8 mouse cellular contexts compared by ENCODE assay signal in genomic region chr4:32983176-32984155, GRCm38 (mm10). TPM values are rescaled to one million over a fixed set of nuclear protein-coding genes. Genes with fewer than 3 reads are reported as not detected.
DNase-seq lines count a peak whose midpoint lies in the region; ATAC-seq and TF ChIP-seq lines count a peak whose summit lies in the region.

No protein-coding gene starts in this region.

- under 1% methylated on average over 82 of the region's 94 CpGs for WGBS in heart, embryonic 12.5 days
- under 1% methylated on average over 74 of the region's 94 CpGs for WGBS in kidney, embryonic 16.5 days
- WGBS in liver, embryonic 11.5 days = under 1% methylated on average over 70 of the region's 94 CpGs
- WGBS in stomach, embryonic 14.5 days = under 1% methylated on average over 85 of the region's 94 CpGs

- H3K27ac ChIP-seq in embryonic fibroblast, embryonic 13.5 days (ENCODE audit: insufficient read depth, low read length) = no peak overlapping the region
- peak overlapping the region; percentile 87 for H3K27ac ChIP-seq in heart, embryonic 12.5 days (ENCODE audit: poor library complexity, severe bottlenecking)
- H3K27ac ChIP-seq in kidney, embryonic 16.5 days (ENCODE audit: low read length) = peak overlapping the region; percentile 74
- H3K27ac ChIP-seq in liver, embryonic 11.5 days (ENCODE audit: low read depth, low read length) = peak overlapping the region; percentile 36
- no peak overlapping the region; the same call in 1 of the 2 replicates for H3K27ac ChIP-seq in stomach, embryonic 14.5 days (ENCODE audit: low read length)

- no peaks in the 10 kb centered on the region for H3K27me3 ChIP-seq in heart, embryonic 12.5 days (replicated peaks)
- 0 out of 2 replicates have a peak, but pooled peaks cover 4% of the 10 kb centered on the region for H3K27me3 ChIP-seq in kidney, embryonic 16.5 days (ENCODE audit: insufficient read depth, low read length)
- H3K27me3 ChIP-seq in liver, embryonic 11.5 days (replicated peaks; ENCODE audit: control insufficient read depth, insufficient read depth, low read length) = peaks cover 52% of the 10 kb centered on the region
- H3K27me3 ChIP-seq in stomach, embryonic 14.5 days (ENCODE audit: control insufficient read depth, insufficient read depth, low read length) = no peaks in the 10 kb centered on the region; the same call in 1 of the 2 replicates

- DNase-seq in B cell, adult 2 months = peak; percentile 74 to 78
- peak; percentile 21 to 35 for DNase-seq in adrenal gland, postnatal 4 days (ENCODE audit: low spot score in 2 of 2)
- DNase-seq in liver, embryonic 11.5 days (ENCODE audit: low spot score) = peak; percentile 57
- peak; percentile 7 to 63 for DNase-seq in natural killer cell, adult 2 months (ENCODE audit: low spot score in 2 of 2)

- peak overlapping the region; percentile 73 for H3K4me3 ChIP-seq in embryonic fibroblast, embryonic 13.5 days (ENCODE audit: insufficient read depth, low read length)
- H3K4me3 ChIP-seq in heart, embryonic 12.5 days = peak overlapping the region; percentile 95
- H3K4me3 ChIP-seq in kidney, embryonic 16.5 days (ENCODE audit: low read length) = peak overlapping the region; percentile 83
- H3K4me3 ChIP-seq in liver, embryonic 11.5 days (ENCODE audit: low read depth, low read length) = peak overlapping the region; percentile 67
- peak overlapping the region; percentile 62 for H3K4me3 ChIP-seq in stomach, embryonic 14.5 days (ENCODE audit: low read depth, low read length)

- ATAC-seq in heart, embryonic 12.5 days (ENCODE audit: insufficient number of reproducible peaks, low FRiP score) = peak; percentile 75
- ATAC-seq in kidney, embryonic 16.5 days (ENCODE audit: low FRiP score, low TSS enrichment) = peak; percentile 69
- ATAC-seq in liver, embryonic 11.5 days (replicated peaks; ENCODE audit: low FRiP score) = no peak
- ATAC-seq in stomach, embryonic 14.5 days (ENCODE audit: insufficient number of reproducible peaks, insufficient read depth, low FRiP score, low read depth) = peak; percentile 63; the same call in 1 of the 2 replicates

- no peak for TF ChIP-seq POLR2A in embryonic fibroblast, embryonic 13.5 days (IDR thresholded peaks at IDR 0.05; ENCODE audit: low read depth, low read length)

- H3K9ac ChIP-seq in heart, embryonic 12.5 days = peak overlapping the region; percentile 95
- peak overlapping the region; percentile 81 for H3K9ac ChIP-seq in kidney, embryonic 16.5 days (replicated peaks; ENCODE audit: low read length)
- peak overlapping the region; percentile 67 for H3K9ac ChIP-seq in liver, embryonic 11.5 days (ENCODE audit: low read depth, low read length)
- H3K9ac ChIP-seq in stomach, embryonic 14.5 days (replicated peaks; ENCODE audit: low read depth, low read length) = peak overlapping the region; percentile 43

- H3K4me2 ChIP-seq in heart, embryonic 12.5 days = peak overlapping the region; percentile 93
- H3K4me2 ChIP-seq in kidney, embryonic 16.5 days (replicated peaks; ENCODE audit: low read depth, low read length) = peak overlapping the region; percentile 100
- peak overlapping the region; percentile 99 for H3K4me2 ChIP-seq in liver, embryonic 11.5 days
- peak overlapping the region; percentile 97 for H3K4me2 ChIP-seq in stomach, embryonic 14.5 days (replicated peaks; ENCODE audit: low read depth, low read length)

- TF ChIP-seq CTCF in embryonic fibroblast, embryonic 13.5 days (IDR thresholded peaks at IDR 0.05; ENCODE audit: borderline replicate concordance, insufficient read depth, low read length) = no peak

- H3K4me1 ChIP-seq in embryonic fibroblast, embryonic 13.5 days (ENCODE audit: control insufficient read depth, insufficient read depth, low read length) = no peaks in the 10 kb centered on the region; the same call in 1 of the 2 replicates
- peaks cover 41% of the 10 kb centered on the region for H3K4me1 ChIP-seq in heart, embryonic 12.5 days (replicated peaks)
- H3K4me1 ChIP-seq in kidney, embryonic 16.5 days (ENCODE audit: insufficient read depth, low read length) = peaks cover 13% of the 10 kb centered on the region
- peaks cover 27% of the 10 kb centered on the region for H3K4me1 ChIP-seq in liver, embryonic 11.5 days (replicated peaks; ENCODE audit: control insufficient read depth, insufficient read depth, low read length)
- peaks cover 6% of the 10 kb centered on the region; the same call in 1 of the 2 replicates for H3K4me1 ChIP-seq in stomach, embryonic 14.5 days (ENCODE audit: control insufficient read depth, insufficient read depth, low read length)

- no peaks in the 10 kb centered on the region for H3K36me3 ChIP-seq in heart, embryonic 12.5 days
- H3K36me3 ChIP-seq in kidney, embryonic 16.5 days (ENCODE audit: insufficient read depth, low read length) = no peaks in the 10 kb centered on the region
- no peaks in the 10 kb centered on the region for H3K36me3 ChIP-seq in liver, embryonic 11.5 days (ENCODE audit: control insufficient read depth, insufficient read depth, low read length)
- H3K36me3 ChIP-seq in stomach, embryonic 14.5 days (ENCODE audit: control insufficient read depth, insufficient read depth, low read length) = no peaks in the 10 kb centered on the region

- H3K9me3 ChIP-seq in heart, embryonic 12.5 days (replicated peaks) = no peaks in the 10 kb centered on the region
- no peaks in the 10 kb centered on the region for H3K9me3 ChIP-seq in kidney, embryonic 16.5 days (ENCODE audit: low read length)
- no peaks in the 10 kb centered on the region for H3K9me3 ChIP-seq in liver, embryonic 11.5 days (ENCODE audit: control insufficient read depth, low read length)
- no peaks in the 10 kb centered on the region for H3K9me3 ChIP-seq in stomach, embryonic 14.5 days (ENCODE audit: control insufficient read depth, low read depth, low read length)

RNA-seq across cellular contexts. Expression of gene Rragd, which starts 0.6 kb away (rescaled TPM):
- 10 to 100 TPM in 1 of 2 experiments, 1 to 10 TPM in 1; 9.0 to 10.7 TPM for total RNA-seq in adrenal gland, postnatal 4 days (2021)
- polyA plus RNA-seq in embryonic fibroblast, embryonic 13.5 days (2011; ENCODE audit: insufficient read length, low read depth, missing spikeins) = 3.1 and 3.4 TPM in 2 replicates
- polyA plus RNA-seq in heart, embryonic 12.5 days (2016; fragmentation: Nextera tagmentation; extraction: Ambion mirVana) = 61.2 and 64.1 TPM in 2 replicates
- polyA plus RNA-seq in kidney, embryonic 16.5 days (2015; fragmentation: Nextera tagmentation; extraction: Ambion mirVana) = 16.0 and 22.0 TPM in 2 replicates
- polyA plus RNA-seq in liver, embryonic 11.5 days (2014; fragmentation: Nextera tagmentation; extraction: Ambion mirVana) = 4.6 and 4.9 TPM in 2 replicates
- polyA plus RNA-seq in stomach, embryonic 14.5 days (2014; fragmentation: Nextera tagmentation; extraction: Ambion mirVana) = 7.1 and 11.0 TPM in 2 replicates

RNA-seq across cellular contexts. Expression of gene Ankrd6, which starts 32.8 kb away (rescaled TPM):
- total RNA-seq in adrenal gland, postnatal 4 days (2021) = 1 to 10 TPM; 7.6 to 10.0 TPM
- 2.3 and 3.9 TPM in 2 replicates for polyA plus RNA-seq in embryonic fibroblast, embryonic 13.5 days (2011; ENCODE audit: insufficient read length, low read depth, missing spikeins)
- polyA plus RNA-seq in heart, embryonic 12.5 days (2016; fragmentation: Nextera tagmentation; extraction: Ambion mirVana) = 7.0 and 7.7 TPM in 2 replicates
- 13.8 and 15.4 TPM in 2 replicates for polyA plus RNA-seq in kidney, embryonic 16.5 days (2015; fragmentation: Nextera tagmentation; extraction: Ambion mirVana)
- 3.0 and 3.4 TPM in 2 replicates for polyA plus RNA-seq in liver, embryonic 11.5 days (2014; fragmentation: Nextera tagmentation; extraction: Ambion mirVana)
- polyA plus RNA-seq in stomach, embryonic 14.5 days (2014; fragmentation: Nextera tagmentation; extraction: Ambion mirVana) = 5.6 and 6.9 TPM in 2 replicates

RNA-seq across cellular contexts. Expression of gene Ube2j1, which starts 47.8 kb away (rescaled TPM):
- total RNA-seq in adrenal gland, postnatal 4 days (2021) = 10 to 100 TPM; 63.1 to 65.9 TPM
- polyA plus RNA-seq in embryonic fibroblast, embryonic 13.5 days (2011; ENCODE audit: insufficient read length, low read depth, missing spikeins) = 103 and 124 TPM in 2 replicates
- 30.6 and 35.5 TPM in 2 replicates for polyA plus RNA-seq in heart, embryonic 12.5 days (2016; fragmentation: Nextera tagmentation; extraction: Ambion mirVana)
- polyA plus RNA-seq in kidney, embryonic 16.5 days (2015; fragmentation: Nextera tagmentation; extraction: Ambion mirVana) = 42.5 and 43.8 TPM in 2 replicates
- 43.6 and 44.3 TPM in 2 replicates for polyA plus RNA-seq in liver, embryonic 11.5 days (2014; fragmentation: Nextera tagmentation; extraction: Ambion mirVana)
- 38.2 and 45.5 TPM in 2 replicates for polyA plus RNA-seq in stomach, embryonic 14.5 days (2014; fragmentation: Nextera tagmentation; extraction: Ambion mirVana)

Comparison
In these comparisons a context has a peak if more than half of its experiments do, and no peak if none do; other contexts are left out.
1. H3K27ac ChIP-seq: peak in heart, embryonic 12.5 days (single experiment), kidney, embryonic 16.5 days (single experiment) and liver, embryonic 11.5 days (single experiment); none in embryonic fibroblast, embryonic 13.5 days (single experiment) and stomach, embryonic 14.5 days (single experiment).
2. H3K9ac ChIP-seq: peak in every context shown above with its lines; median percentile 95 in heart, embryonic 12.5 days; 81 in kidney, embryonic 16.5 days; 67 in liver, embryonic 11.5 days; 43 in stomach, embryonic 14.5 days.
3. Peak in every context shown above with its lines, with median percentiles within 50 percentile points of each other: DNase-seq, H3K4me3 ChIP-seq and H3K4me2 ChIP-seq.